Mouse (Mus musculus) Muller cell, postnatal 12 days (primary cell): ENCODE measurements around the gene 9330182L06Rik.
A peak's percentile ranks its signal among the peaks of the same experiment; 100 is the strongest.

Source experiments
- DNase-seq: peaks from one replicate; pipeline ENCODE4 v3.0.0-alpha.2; 2015; ENCODE audit errors: inconsistent ontology term

Gene 9330182L06Rik

GRCm38 (mm10) chr5:9265586-9266279 lies at the start of gene 9330182L06Rik:
9330182L06Rik (plus strand) TSS chr5:9266118.
- DNase-seq = peak; percentile 87

GRCm38 (mm10) chr5:9227456-9228008 lies 38.4 kb upstream of the 9330182L06Rik start:
- DNase-seq = no peak

GRCm38 (mm10) chr5:9264361-9264760 lies 1.6 kb upstream of the 9330182L06Rik start:
- DNase-seq = no peak

DNA sequence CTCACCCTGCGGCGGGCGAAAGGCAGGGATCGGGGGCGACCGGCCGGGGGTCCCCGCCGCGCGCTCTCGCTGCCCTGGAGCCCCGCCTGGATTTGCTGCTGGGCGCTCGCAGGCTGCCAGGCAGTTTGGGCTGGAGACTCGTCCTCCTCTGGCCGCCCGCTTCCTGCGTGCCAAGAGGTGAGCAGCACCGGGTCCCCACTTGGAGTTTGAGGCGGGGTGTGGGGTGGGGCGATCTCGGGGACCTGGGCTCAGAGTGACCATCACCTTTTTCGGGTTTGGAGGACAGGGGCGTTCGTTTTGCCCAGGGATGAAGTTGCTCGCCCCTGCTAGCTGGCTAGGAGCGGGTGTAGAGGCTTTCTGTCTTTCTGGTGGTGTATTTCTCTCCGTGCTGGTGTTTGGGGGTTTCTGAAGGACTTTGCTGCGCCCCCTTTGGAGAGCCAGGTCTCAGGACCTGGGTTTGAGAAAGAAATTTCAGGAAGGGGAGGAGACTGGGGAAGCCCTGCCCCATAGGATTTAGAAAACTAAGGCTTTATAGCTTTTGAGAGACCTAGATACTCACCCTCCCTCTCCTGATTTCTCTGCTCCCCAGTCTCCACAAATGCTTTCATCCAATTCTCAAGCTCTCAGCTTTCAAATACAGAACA lies 484 bp downstream of the 9330182L06Rik start:
- DNase-seq = no peak

GRCm38 (mm10) chr5:9269666-9270065 lies 3.7 kb downstream of the 9330182L06Rik start:
- DNase-seq = peak; percentile 7

DNA sequence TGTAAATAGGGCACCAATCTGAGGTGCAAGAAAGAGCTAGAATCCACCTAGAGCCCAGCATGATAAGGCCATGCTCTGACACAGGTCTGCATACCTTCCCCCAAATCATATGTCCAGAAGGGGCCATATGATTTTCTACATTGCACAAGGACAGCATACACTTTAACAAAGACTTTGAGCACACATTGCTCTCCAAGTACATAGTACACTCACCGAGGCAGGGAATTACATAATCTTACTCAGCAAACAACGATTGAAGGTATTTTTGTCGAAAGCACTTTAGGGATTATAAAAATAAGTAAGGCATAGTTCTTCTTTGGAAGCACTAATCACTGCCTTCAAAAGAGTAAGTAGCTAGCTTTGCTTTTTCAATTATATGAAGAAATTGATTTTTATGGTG lies 7.1 kb downstream of the 9330182L06Rik start:
- DNase-seq = no peak

- peak; percentile 83 for DNase-seq
Observed at GRCm38 (mm10) chr5:9295777-9296549, 30.0 kb downstream of the 9330182L06Rik start.

DNA sequence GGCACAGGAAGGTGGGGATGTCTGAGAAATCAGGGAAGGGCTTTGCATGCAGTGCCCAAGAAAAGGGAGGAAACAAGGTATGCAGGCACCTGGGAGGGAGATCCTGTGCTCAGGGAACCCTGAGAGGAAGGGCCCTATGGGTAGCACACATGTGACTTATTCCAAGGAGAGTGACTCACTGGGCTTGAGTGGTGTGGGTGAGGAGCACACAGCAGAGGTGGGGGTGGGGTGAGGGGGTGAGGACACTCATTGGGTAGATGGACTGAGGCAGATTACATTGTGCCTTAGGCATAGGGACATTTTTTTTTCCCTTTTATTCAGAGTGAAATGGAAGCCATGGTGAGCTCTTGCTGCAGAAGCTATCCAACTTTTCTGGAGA lies 30.6 kb downstream of the 9330182L06Rik start:
- peak; percentile 78 for DNase-seq

- no peak for DNase-seq
Observed at GRCm38 (mm10) chr5:9326863-9327262, 60.9 kb downstream of the 9330182L06Rik start.

- DNase-seq = no peak
Observed at GRCm38 (mm10) chr5:9327528-9327927, 61.6 kb downstream of the 9330182L06Rik start.

DNA sequence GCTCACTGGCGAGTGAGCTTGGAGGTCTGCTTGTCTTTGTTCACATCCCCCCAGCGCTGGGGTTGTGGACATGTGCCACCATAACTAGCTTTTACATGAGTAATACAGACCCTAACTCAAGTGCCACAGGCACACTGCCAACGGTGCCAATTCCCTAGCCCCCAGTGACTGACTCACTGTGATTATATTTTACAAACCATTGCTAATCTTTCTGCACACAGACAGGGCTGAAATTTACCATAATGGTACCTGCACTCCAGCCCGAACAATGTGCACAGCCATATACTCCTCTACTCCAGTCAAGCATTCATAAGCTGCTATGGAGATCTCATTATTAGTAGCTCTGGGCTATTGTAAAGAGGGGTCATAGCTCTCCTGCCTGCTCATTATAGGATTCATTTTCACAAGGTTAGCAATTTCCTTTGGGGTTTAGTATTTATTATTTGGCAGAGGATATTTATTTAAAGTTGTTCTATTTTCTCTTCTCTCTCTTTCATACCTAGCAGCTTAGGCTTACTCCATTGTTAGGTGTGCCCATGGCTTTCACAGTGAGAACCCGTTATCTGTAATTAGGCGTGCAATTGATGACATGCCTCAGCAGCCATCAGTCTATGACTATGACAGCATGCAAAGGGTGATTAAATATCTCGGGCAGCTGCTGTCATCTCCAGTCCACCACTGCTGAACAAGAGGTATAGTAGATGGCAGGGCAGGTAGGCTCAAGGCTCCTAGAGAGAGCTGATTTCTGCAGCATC lies 73.0 kb downstream of the 9330182L06Rik start:
- no peak for DNase-seq

GRCm38 (mm10) chr5:9339511-9340173 lies 73.7 kb downstream of the 9330182L06Rik start:
- no peak for DNase-seq

DNA sequence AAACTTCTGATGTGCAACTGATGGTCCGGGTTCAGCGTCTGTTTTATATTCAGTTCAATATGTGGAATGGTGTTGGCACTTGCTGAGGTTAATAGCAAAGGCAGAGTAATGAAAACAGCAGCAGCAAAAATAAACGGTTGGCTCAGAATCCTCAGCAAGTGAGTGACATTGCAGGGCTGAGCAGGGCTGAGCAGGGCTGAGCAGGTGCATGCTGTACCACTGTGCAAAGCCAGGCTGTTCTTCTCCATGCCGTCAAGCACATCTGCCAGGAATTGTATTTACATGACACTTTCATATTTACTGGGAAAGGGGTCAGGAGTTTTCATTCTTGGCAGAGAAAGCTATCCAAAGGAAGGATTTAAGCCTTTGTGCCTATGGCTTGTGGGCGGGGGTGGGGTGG lies 78.7 kb downstream of the 9330182L06Rik start:
- DNase-seq = no peak

GRCm38 (mm10) chr5:9345038-9345617 lies 79.2 kb downstream of the 9330182L06Rik start:
- no peak for DNase-seq

GRCm38 (mm10) chr5:9345625-9346024 lies 79.7 kb downstream of the 9330182L06Rik start:
- DNase-seq = no peak

DNA sequence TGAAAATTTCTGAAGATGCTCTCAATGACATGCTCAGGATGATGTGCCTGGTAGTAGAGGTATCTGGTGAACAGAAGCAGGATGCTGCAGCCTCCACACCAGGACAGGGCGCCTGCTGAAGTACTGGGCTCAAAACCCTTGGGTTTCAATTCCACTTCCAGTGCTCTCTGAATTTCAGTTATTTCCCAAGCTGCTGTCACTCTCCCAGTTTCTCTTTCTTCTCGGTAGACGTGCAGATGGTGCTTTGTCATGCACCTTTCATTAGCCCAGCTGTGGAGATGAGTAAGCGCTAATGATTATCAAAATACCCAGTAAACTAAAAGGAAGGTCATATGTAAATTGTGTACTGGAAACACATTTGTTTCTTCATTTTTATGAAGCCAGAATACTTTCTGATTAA lies 80.6 kb downstream of the 9330182L06Rik start:
- no peak for DNase-seq

GRCm38 (mm10) chr5:9352163-9352562 lies 86.2 kb downstream of the 9330182L06Rik start:
- no peak for DNase-seq

DNA sequence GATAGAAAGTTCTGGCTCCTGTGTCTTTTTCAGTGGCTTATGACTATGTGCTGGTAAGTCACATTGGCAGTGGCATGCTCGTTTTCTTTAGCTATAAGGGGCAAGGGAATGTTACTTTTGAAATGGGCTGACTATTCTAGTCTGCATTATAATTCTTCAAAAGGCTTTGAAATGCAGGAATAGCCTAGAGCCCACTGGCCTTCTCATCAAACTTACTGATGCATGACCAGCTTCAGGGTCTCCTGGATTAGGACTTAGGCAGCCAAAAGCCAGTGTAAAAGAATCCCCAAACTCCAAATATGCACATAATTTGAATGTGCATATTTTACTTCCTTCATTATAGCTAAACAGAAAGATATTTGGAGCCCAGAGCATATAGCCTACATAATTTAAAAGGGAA lies 86.7 kb downstream of the 9330182L06Rik start:
- no peak for DNase-seq

DNA sequence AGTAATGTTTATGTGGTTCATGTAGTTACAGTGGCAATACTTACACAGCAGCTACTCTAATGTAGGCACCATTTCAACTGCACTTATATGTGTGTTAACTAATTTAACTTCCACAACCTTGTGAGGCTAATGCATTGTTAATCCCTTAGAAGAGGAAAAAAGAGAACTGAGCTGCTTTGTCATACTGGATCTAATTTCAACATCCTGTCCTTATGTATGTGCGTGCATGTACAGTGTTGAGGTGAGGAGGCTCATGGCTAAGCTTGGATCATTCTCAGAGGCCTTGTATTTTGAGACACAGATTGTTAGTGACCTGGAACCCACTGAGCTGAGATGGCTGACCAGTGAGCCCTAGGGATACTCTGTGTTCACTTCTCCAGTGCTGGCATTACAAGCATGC lies 88.3 kb downstream of the 9330182L06Rik start:
- DNase-seq = no peak

- no peak for DNase-seq
Observed at GRCm38 (mm10) chr5:9358076-9358475, 92.2 kb downstream of the 9330182L06Rik start.
